Mouse (Mus musculus): Measurements from ENCODE around the gene Zfp385a. TPM values are rescaled to one million over a fixed set of nuclear protein-coding genes. Genes with fewer than 3 reads are reported as not detected.
A peak's percentile ranks its signal among the peaks of the same experiment; 100 is the strongest.

Gene Zfp385a
- total and polyA plus RNA-seq, 2 experiments from 2014 or later = 5.5 to 7.9 TPM

GRCm38 (mm10) chr15:103357817-103358216 is 17.9 kb upstream of the Zfp385a start:
- no peaks in the 10 kb centered on the region for H3K9me3 ChIP-seq (replicated peaks; ENCODE audit: control insufficient read depth, low read length)
- H3K4me2 ChIP-seq (ENCODE audit: low read depth, low read length) = no peak overlapping the region
- H3K9ac ChIP-seq (replicated peaks; ENCODE audit: low read depth, low read length) = no peak overlapping the region
- ATAC-seq (ENCODE audit: insufficient read depth, low read depth) (no peak), DNase-seq (ENCODE audit: low spot score) (no peak)
- peak overlapping the region; percentile 84 for H3K27ac ChIP-seq (ENCODE audit: low read depth)
- H3K4me1 ChIP-seq (ENCODE audit: control insufficient read depth, insufficient read depth) = peaks cover 58% of the 10 kb centered on the region
- H3K36me3 ChIP-seq (replicated peaks; ENCODE audit: control insufficient read depth, insufficient read depth, low read length) = peaks cover 44% of the 10 kb centered on the region
- no peak overlapping the region for H3K4me3 ChIP-seq (ENCODE audit: low read depth, low read length)
- TF ChIP-seq EP300 (IDR thresholded peaks at IDR 0.05; ENCODE audit: low read depth) = no peak
- TF ChIP-seq CTCF (IDR thresholded peaks at IDR 0.05; ENCODE audit: low read depth) = no peak
- no peaks in the 10 kb centered on the region for H3K27me3 ChIP-seq (ENCODE audit: control insufficient read depth, insufficient read depth, low read length)
- WGBS = 51% methylated on average over 4 of the region's 4 CpGs

DNA sequence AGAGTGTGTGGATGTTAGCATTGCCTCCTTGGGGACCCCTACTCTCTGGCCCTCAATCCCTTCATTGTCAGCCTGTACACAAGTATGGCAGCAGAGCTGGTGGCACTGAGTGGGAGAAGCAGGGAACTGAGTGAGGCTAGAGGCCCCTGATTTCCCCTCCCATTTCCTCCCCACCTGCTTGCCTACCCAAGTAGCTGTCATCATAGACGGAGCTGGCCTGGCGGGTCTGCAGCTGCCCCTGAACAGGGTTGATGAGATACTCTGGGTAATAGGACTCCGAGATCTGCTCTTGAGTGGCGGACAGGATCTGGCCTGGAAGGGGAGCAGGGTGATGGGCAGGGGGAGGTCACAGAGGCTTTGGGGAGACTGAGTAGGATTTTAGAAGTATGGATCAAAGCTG is 16.2 kb upstream of the Zfp385a start:
- H3K9me3 ChIP-seq (replicated peaks; ENCODE audit: control insufficient read depth, low read length) = no peaks in the 10 kb centered on the region
- WGBS = 43% methylated on average over 4 of the region's 4 CpGs
- peaks cover 60% of the 10 kb centered on the region for H3K36me3 ChIP-seq (replicated peaks; ENCODE audit: control insufficient read depth, insufficient read depth, low read length)
- no peak overlapping the region for H3K4me3 ChIP-seq (ENCODE audit: low read depth, low read length)
- TF ChIP-seq EP300 (IDR thresholded peaks at IDR 0.05; ENCODE audit: low read depth) (no peak), CTCF (IDR thresholded peaks at IDR 0.05; ENCODE audit: low read depth) (no peak)
- ATAC-seq (ENCODE audit: insufficient read depth, low read depth) (no peak), DNase-seq (ENCODE audit: low spot score) (no peak)
- H3K4me2 ChIP-seq (ENCODE audit: low read depth, low read length) = no peak overlapping the region
- H3K4me1 ChIP-seq (ENCODE audit: control insufficient read depth, insufficient read depth) = peaks cover 45% of the 10 kb centered on the region
- no peak overlapping the region for H3K9ac ChIP-seq (replicated peaks; ENCODE audit: low read depth, low read length)
- no peaks in the 10 kb centered on the region for H3K27me3 ChIP-seq (ENCODE audit: control insufficient read depth, insufficient read depth, low read length)
- peak overlapping the region; percentile 91 for H3K27ac ChIP-seq (ENCODE audit: low read depth)

GRCm38 (mm10) chr15:103355420-103355819 is 15.5 kb upstream of the Zfp385a start:
- peak; percentile 95 for DNase-seq (ENCODE audit: low spot score)
- peak; percentile 85 for ATAC-seq (ENCODE audit: insufficient read depth, low read depth)
- Histone ChIP-seq H3K4me3 (ENCODE audit: low read depth, low read length) (no peak overlapping the region), H3K27ac (ENCODE audit: low read depth) (peak overlapping the region; percentile 91), H3K9me3 (replicated peaks; ENCODE audit: control insufficient read depth, low read length) (no peaks in the 10 kb centered on the region), H3K36me3 (replicated peaks; ENCODE audit: control insufficient read depth, insufficient read depth, low read length) (peaks cover 68% of the 10 kb centered on the region), H3K27me3 (ENCODE audit: control insufficient read depth, insufficient read depth, low read length) (no peaks in the 10 kb centered on the region), H3K9ac (replicated peaks; ENCODE audit: low read depth, low read length) (no peak overlapping the region), H3K4me1 (ENCODE audit: control insufficient read depth, insufficient read depth) (peaks cover 42% of the 10 kb centered on the region), H3K4me2 (ENCODE audit: low read depth, low read length) (no peak overlapping the region)
- WGBS = 27% methylated on average over 4 of the region's 4 CpGs
- TF ChIP-seq CTCF (IDR thresholded peaks at IDR 0.05; ENCODE audit: low read depth) = no peak
- peak; percentile 85 for TF ChIP-seq EP300 (IDR thresholded peaks at IDR 0.05; ENCODE audit: low read depth)

DNA sequence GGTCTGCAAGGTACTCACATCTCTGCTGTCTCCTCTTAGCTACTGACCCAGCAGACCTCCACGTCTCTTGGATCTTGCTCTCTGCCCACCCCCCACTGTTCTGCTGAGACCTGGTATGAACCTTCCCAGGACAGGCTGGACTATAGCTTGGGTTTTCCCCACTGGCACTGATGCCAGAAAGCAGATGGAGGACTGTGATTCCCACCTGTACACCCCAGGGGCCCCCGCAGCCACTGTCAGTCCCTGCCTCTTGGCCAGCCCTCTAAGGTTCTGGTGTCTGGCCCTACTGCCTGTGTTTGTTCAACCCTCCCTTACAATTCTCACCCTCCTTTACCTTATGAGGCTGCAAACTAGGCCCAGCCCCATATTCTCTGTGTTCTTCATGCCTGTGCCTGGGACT is 14.8 kb upstream of the Zfp385a start:
- Histone ChIP-seq H3K27me3 (ENCODE audit: control insufficient read depth, insufficient read depth, low read length) (no peaks in the 10 kb centered on the region), H3K27ac (ENCODE audit: low read depth) (peak overlapping the region; percentile 91), H3K4me2 (ENCODE audit: low read depth, low read length) (no peak overlapping the region), H3K9me3 (replicated peaks; ENCODE audit: control insufficient read depth, low read length) (no peaks in the 10 kb centered on the region), H3K9ac (replicated peaks; ENCODE audit: low read depth, low read length) (no peak overlapping the region), H3K36me3 (replicated peaks; ENCODE audit: control insufficient read depth, insufficient read depth, low read length) (peaks cover 75% of the 10 kb centered on the region), H3K4me1 (ENCODE audit: control insufficient read depth, insufficient read depth) (peaks cover 35% of the 10 kb centered on the region), H3K4me3 (ENCODE audit: low read depth, low read length) (no peak overlapping the region)
- ATAC-seq (ENCODE audit: insufficient read depth, low read depth) = no peak
- no peak for DNase-seq (ENCODE audit: low spot score)
- 49% methylated on average over 2 of the region's 2 CpGs for WGBS
- TF ChIP-seq EP300 (IDR thresholded peaks at IDR 0.05; ENCODE audit: low read depth) (no peak), CTCF (IDR thresholded peaks at IDR 0.05; ENCODE audit: low read depth) (no peak)

DNA sequence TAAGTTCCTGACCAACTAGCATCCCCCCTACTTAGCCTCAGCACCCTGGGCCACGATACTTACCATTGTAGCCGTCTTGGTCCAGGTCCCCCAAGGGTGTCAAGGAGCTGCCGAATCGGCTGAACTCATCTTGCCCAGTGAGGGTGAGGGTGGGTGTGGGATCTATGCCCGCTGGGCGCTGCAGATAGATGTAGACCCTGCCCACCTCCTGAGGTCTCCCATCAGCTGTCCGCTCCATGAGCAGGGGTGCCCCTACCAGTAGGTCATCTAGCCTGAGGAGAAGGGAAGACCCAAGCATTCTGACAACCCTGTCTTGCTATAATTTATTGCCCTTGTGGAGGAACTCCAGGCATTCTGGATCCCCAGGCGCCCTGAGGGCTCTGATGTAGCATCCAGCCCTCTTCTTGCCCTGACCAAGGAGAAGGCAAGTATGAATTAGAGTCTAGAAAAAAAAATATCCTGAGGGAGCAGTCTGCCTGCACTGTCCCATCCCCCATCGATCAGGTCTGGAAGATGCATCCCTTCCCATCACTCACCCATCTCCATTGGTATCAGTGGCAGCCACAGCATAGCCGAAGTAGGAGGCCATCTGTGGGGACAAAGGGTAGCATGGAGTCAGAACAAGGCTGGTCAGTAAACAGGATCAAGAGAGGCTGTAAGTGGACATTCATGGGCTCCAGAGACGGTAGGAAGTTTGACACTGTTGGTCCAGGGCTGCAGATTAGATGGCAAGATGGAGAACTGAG is 13.8 kb upstream of the Zfp385a start:
- Histone ChIP-seq H3K9ac (replicated peaks; ENCODE audit: low read depth, low read length) (no peak overlapping the region), H3K4me3 (ENCODE audit: low read depth, low read length) (no peak overlapping the region), H3K27ac (ENCODE audit: low read depth) (no peak overlapping the region), H3K36me3 (replicated peaks; ENCODE audit: control insufficient read depth, insufficient read depth, low read length) (peaks cover 85% of the 10 kb centered on the region), H3K27me3 (ENCODE audit: control insufficient read depth, insufficient read depth, low read length) (no peaks in the 10 kb centered on the region), H3K4me2 (ENCODE audit: low read depth, low read length) (no peak overlapping the region), H3K9me3 (replicated peaks; ENCODE audit: control insufficient read depth, low read length) (no peaks in the 10 kb centered on the region), H3K4me1 (ENCODE audit: control insufficient read depth, insufficient read depth) (peaks cover 25% of the 10 kb centered on the region)
- no peak for DNase-seq (ENCODE audit: low spot score)
- TF ChIP-seq CTCF (IDR thresholded peaks at IDR 0.05; ENCODE audit: low read depth) (no peak), EP300 (IDR thresholded peaks at IDR 0.05; ENCODE audit: low read depth) (no peak)
- ATAC-seq (ENCODE audit: insufficient read depth, low read depth) = no peak
- WGBS = 91% methylated on average over 11 of the region's 11 CpGs

DNA sequence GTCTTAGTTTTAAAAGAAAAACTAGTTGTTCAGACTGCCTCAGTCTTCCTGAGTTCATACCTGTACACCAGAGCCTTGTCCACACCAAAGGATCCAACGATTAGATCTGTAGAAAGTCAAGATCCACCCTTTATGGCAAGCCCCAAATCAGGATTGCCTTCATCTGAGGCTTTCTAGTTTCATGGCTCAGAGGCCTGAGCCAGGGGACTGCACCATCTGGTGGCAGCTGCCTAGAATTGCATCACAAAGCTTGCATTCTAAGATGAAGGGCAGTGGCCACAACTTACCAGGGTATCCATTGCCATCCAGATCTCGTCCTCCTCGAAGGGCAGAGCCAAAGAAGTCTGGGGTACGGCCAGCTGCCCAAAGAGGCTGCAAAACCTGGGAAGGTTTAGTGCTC is 13.0 kb upstream of the Zfp385a start:
- peaks cover 93% of the 10 kb centered on the region for H3K36me3 ChIP-seq (replicated peaks; ENCODE audit: control insufficient read depth, insufficient read depth, low read length)
- ATAC-seq (ENCODE audit: insufficient read depth, low read depth) = no peak
- DNase-seq (ENCODE audit: low spot score) = peak; percentile 74

More for the DNA sequence above, 13.0 kb upstream of the Zfp385a start:
- 27% methylated on average over 4 of the region's 4 CpGs for WGBS
- Histone ChIP-seq H3K27ac (ENCODE audit: low read depth) (no peak overlapping the region), H3K9ac (replicated peaks; ENCODE audit: low read depth, low read length) (no peak overlapping the region), H3K9me3 (replicated peaks; ENCODE audit: control insufficient read depth, low read length) (no peaks in the 10 kb centered on the region), H3K4me2 (ENCODE audit: low read depth, low read length) (no peak overlapping the region), H3K4me1 (ENCODE audit: control insufficient read depth, insufficient read depth) (peaks cover 17% of the 10 kb centered on the region), H3K27me3 (ENCODE audit: control insufficient read depth, insufficient read depth, low read length) (no peaks in the 10 kb centered on the region), H3K4me3 (ENCODE audit: low read depth, low read length) (no peak overlapping the region)
- TF ChIP-seq CTCF (IDR thresholded peaks at IDR 0.05; ENCODE audit: low read depth) = peak; percentile 92
- no peak for TF ChIP-seq EP300 (IDR thresholded peaks at IDR 0.05; ENCODE audit: low read depth)

Data from heart, postnatal 0 days (tissue).